Mouse (Mus musculus) G1E-ER4 (cell line): ENCODE data around the gene Gm11985. TPM values are rescaled to one million over a fixed set of nuclear protein-coding genes. Genes with fewer than 3 reads are reported as not detected.

Experiments
- GATA1 ChIP-seq: IDR thresholded peaks from one replicate; pipeline ENCODE4 v1.8.0; 2012; ENCODE audit warnings: low read length, inconsistent platforms
- polyA plus RNA-seq: library from polyadenylated mRNA; stranded (reverse); fragments of >175 nt; gene quantifications from 2 replicates; pipeline ENCODE4 v1.2.3, GENCODE M21; 2012

Gene Gm11985
- polyA plus RNA-seq, 1 experiment: not detected

DNA sequence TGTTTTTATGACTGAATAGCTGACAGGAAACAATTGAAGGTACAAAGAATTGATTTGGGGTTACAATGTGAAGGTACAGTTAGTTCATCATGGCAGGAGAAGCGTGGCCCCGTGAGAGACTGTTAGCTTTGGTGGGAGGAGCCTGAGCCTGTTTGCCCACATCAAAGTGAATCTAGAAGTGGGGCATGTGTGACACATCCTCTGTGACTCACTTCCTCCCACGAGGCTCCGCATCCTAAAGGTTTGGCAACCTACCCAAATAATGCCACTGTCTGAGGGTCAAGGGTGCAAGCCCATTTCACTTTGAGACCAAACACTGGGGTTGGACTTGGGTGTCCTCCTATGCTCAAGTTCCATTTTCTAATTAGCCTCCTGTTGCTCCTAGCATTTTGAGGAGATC is 43.1 kb downstream of the Gm11985 start:
- no peak for TF ChIP-seq GATA1

DNA sequence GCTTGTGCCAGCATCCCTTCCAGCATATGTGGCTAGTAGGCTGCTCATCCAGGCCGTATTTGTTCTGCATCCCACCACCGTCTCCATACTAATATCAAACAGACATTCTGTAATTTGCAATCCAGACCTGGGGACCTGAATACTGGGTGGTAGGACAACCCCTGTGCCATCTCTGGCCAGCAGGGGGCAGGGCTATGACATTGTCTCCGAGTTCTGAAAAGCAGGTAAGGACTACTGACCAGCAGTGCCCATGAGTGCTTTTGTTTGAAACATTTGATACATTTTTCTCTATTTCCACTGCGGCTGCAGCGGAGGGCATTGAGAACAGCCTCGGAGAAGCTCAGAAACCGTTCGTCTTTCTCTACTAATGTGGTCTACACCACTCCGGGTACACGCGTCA is 44.0 kb downstream of the Gm11985 start:
- TF ChIP-seq GATA1: no peak

DNA sequence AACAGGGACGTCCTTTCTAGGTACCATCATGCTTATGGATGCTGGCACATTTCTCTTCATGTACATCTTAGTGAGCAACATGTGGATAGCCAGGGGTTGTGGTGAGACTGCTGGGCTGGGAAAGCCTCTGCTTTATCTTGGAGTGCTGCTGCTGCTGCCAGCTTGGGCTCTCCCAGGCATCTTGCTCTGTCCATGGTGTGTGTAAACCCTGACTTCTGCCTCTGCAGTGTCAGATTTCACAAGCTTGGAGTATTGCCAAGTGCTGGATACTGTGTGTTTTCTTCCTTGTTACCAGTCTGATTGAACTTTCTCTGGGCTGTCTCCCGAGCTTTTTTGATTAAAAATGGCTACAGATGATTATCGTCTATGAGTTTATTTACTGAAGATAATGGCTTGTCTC is 45.6 kb downstream of the Gm11985 start:
- no peak for TF ChIP-seq GATA1

DNA sequence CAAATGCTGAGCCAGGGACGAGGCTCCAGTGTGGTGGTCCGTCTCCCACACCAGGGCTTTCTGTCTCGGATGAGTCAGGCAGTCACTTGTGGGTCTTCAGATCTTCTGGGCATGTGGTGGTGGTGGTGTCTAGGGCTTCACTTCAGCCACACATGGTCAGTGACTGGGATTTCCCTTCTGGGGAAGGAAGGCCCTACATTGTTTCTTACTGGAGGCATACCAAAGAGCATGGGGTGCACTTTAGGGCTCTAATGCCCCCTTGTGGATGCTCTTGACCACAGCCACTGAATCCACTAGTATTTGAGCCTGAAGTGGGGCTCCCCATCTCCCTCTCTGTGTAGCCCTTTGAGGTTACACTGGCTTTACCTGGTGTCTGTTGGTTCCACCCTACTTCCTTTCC is 47.9 kb downstream of the Gm11985 start:
- TF ChIP-seq GATA1: no peak

DNA sequence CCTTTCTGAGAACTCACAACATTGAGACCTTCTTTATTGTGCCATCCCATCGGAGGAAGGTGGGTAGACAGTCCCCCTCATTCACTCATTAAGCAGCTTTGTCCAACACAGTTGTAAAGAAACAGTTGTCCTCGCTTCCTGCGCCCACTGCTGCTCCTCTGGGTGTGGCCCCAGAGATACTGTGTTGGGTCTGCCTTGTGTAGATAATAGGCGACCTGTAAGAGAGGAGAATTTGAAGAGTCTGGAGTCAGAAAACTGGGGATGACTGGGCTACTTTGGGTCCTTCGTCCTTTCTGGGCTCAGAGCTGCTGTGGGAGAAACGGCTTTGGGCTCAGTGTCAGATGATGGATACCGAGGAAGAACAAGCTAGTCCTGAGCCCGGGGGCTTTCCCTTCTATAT is 50.0 kb downstream of the Gm11985 start:
- no peak for TF ChIP-seq GATA1

DNA sequence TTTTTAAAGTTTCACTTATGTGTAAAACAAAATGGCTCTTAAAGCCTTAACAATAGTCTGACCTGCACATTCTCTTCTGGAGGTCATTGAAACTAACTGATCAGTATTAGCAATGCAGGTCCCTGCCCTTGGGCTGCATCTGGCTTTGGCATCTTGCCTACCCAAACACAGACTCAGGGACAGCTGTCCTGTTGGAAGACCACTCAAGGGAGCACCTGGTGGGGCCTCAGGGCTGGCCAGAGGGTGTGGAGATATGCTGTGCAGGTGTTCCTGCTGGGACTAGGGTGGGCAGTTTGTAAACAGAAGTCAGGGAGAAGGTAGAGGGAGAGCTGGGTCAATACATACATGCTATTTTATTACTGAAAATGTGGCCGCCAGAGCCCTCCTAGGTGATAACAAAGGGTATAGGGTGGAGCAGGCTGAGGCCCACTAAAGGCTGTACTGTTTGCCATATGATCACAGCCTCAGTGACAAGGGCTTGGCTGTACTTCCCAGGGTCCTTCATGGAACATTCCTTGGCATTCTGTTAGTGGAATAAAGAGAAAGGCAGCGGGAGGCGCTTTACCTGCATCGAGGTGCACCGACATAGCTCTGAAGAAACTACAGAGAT is 52.0 kb downstream of the Gm11985 start:
- TF ChIP-seq GATA1: no peak

DNA sequence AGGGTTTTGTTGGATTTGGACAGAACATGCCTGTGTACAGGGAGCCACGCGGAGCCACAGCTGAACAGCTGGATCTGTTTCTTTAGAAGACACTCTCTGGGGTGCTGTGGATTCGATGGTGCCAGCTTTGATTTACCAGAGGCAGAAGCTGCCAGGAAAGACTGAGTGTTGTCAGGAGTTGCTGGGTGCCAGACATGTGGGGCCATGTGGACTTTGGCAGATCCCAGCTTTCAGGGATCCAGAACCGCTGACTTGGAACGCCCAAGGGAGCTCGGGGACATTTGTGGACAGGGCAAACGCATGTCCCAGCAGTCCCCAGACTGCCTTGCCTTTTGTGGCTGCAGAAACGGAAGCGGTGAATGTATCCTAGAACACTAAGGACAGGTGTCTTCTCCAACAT is 52.6 kb downstream of the Gm11985 start:
- TF ChIP-seq GATA1: no peak

DNA sequence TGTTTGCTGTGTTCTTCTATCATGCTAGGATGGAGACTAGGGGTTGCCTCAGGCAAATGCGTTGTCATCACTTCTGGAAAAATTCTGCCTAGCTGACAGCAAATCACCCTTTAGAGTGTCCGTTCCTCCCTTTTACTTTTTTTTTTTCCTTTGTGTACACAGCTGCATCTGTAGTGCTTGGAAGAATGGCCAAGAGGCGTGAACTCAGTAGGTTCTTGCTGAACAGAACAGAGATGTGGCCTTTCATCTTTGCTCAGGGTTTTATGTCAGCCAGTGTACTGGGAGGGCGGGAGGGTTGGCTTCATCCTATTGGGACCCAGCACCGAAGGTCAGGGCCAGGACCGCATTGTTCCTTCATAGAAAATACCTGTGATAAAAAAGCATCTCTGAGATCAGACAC is 53.1 kb downstream of the Gm11985 start:
- TF ChIP-seq GATA1: no peak

DNA sequence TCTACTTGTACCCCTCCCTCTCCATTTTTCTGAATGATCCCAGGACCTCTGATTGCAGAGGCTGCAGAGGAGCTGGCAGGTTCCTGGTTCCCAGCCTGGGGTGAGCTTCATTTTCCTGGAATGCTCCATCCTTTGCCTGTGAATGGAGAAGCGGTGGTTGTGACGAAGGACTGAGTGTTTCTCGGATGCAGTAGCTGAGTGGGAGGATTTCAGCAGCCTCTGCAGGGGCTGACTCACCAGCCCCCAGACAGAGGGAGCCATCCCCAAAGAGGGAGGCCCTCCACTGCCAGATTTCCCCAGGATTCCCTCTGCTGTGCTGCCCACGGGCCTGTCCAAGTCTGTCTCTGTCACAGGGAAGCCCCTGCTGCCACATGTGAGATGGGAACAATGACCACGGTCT is 54.0 kb downstream of the Gm11985 start:
- TF ChIP-seq GATA1: no peak

DNA sequence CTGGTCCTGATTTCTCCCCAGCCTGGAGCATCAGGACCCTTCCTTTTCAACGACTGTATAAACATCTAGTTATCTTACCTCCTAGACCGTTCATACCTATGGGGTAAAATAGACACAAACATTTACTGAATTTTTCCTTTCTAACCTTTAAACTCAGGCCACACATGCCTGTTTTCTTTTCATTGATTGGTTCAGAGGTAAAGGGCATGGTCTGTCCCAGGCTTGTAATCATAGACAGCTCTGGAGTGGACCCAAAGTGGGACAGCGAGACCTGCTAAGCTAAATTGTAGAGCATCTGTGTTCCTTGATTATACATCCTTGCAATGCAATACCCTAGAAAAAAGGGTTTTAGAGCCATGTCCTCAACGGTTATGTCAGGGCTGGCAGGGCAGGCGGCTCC is 54.6 kb downstream of the Gm11985 start:
- TF ChIP-seq GATA1: no peak

Other genes starting within 250 kb of the Gm11985 start
- not detected in 2 replicates for gene Adcy1, start 125.1 kb downstream of the Gm11985 start, polyA plus RNA-seq
- gene Igfbp1, start 9.2 kb upstream of the Gm11985 start, polyA plus RNA-seq: not detected in 2 replicates
- gene Igfbp3, start 25.4 kb upstream of the Gm11985 start, polyA plus RNA-seq: not detected in 2 replicates